Mouse (Mus musculus) G1E (cell line): Measurements from ENCODE around the gene Fgfbp3. TPM values are rescaled to one million over a fixed set of nuclear protein-coding genes. Genes with fewer than 3 reads are reported as not detected.

Experiments
- ATAC-seq: 2 replicates; pipeline ENCODE4 v1.8.0; 2016; ENCODE audit warnings: mild to moderate bottlenecking; ENCODE audit not compliant: insufficient number of reproducible peaks, poor library complexity, low FRiP score, severe bottlenecking; ENCODE audit errors: extremely low read depth
- DNase-seq: peaks from one replicate; pipeline ENCODE4 v3.0.0; 2012; ENCODE audit warnings: low spot score
- H3K27me3 ChIP-seq: 2 replicates; pipeline ENCODE4 v1.6.1; 2012; ENCODE audit warnings: mild to moderate bottlenecking, low read length, inconsistent platforms; ENCODE audit not compliant: insufficient read depth
- H3K36me3 ChIP-seq: replicated peaks from 2 replicates; pipeline ENCODE3; 2012; ENCODE audit warnings: mild to moderate bottlenecking, inconsistent platforms
- H3K4me1 ChIP-seq: 2 replicates; pipeline ENCODE4 v1.6.1; 2012; ENCODE audit warnings: low read depth, low read length, inconsistent platforms, mixed read lengths; ENCODE audit not compliant: insufficient read depth
- H3K4me3 ChIP-seq: 2 replicates; pipeline ENCODE4 v1.5.1; 2012; ENCODE audit warnings: low read depth, mild to moderate bottlenecking, inconsistent platforms, low read length, moderate library complexity, mixed read lengths
- H3K9me3 ChIP-seq: replicated peaks from 2 replicates; pipeline ENCODE4 v1.6.1; 2012; ENCODE audit warnings: inconsistent platforms
- CTCF ChIP-seq: IDR thresholded peaks from 2 replicates; pipeline ENCODE4 v1.5.1; 2012; ENCODE audit warnings: low read depth, low read length, inconsistent platforms, mixed read lengths
- GATA1 ChIP-seq: IDR thresholded peaks from 2 replicates; pipeline ENCODE4 v1.6.1; 2012; ENCODE audit warnings: borderline replicate concordance, low read length, inconsistent platforms, mixed read lengths
- GATA2 ChIP-seq: IDR thresholded peaks from 2 replicates; pipeline ENCODE4 v1.6.1; 2012; ENCODE audit warnings: low read depth, low read length, inconsistent platforms, borderline replicate concordance
- POLR2AphosphoS5 ChIP-seq: IDR thresholded peaks from 2 replicates; pipeline ENCODE4 v1.6.1; 2012; ENCODE audit warnings: low read depth, low read length, inconsistent platforms; ENCODE audit not compliant: insufficient replicate concordance
- TAL1 ChIP-seq: conservative IDR thresholded peaks from 2 replicates; pipeline ENCODE4 v1.6.1; 2012; ENCODE audit warnings: low read depth, low read length, inconsistent platforms, mixed read lengths
- polyA plus RNA-seq: library from polyadenylated mRNA; stranded (reverse); fragments of >175 nt; gene quantifications from 2 replicates; pipeline ENCODE4 v1.2.3, GENCODE M21; 2012
- total RNA-seq, 2 experiments: library from RNA; stranded (forward) in 1 of 2; stranded (reverse) in 1 of 2; fragments of 200-1000 nt in 1 of 2; fragments of >200 nt in 1 of 2; fragmentation: Nextera tagmentation in 1 of 2; gene quantifications; 2 replicates each; pipeline ENCODE4 v1.2.3; 2014 to 2017

Gene Fgfbp3
- total and polyA plus RNA-seq, 3 experiments = 1.9 to 7.7 (median 5.6) TPM

DNA sequence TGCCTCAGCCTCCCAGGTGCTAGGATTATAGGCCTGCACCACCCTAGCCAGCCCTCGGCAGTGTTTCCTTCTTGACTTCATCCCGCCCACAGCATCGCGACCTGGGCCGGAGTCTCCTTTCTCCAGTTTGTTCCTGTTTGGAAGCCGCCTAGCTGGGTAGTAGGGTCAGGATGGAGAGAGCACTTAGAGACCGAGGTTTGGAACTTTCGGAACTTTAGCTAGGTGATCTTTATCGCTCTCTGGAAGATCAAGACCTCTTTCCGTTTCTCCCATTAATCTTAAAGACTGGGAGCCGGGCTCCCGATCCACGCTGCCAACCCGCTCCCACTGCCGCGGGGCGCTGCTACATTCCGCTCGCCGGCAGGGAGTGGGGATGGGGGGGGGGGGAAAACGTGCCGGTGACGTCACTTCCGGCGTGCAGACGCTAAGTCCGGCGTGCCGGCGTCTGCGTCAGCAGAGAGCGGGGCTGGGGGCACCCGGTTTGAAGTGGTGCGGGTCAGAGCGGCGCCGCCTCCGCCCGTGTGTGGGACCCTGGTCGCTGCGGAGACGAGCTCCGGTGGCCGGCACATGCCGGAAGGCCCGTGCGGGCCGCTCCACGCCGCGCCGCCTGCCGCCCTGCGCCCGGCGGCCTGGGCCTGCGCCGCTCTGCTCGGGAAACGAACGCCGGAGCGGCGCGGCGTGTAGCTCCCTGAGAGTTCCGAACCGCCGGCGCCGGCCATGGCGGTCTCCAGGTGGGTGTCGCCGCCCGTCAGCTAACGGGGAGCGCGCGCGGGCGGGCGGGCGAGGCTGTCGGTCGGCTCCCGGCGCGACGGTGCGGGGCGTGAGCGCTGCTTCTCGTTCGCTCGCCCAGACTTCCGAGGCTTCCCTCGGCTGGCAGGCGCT, 6.5 kb upstream of the Fgfbp3 start, which contains the start of gene Btaf1:
TSS of gene Btaf1 (plus strand) at position 409 of the 882 bp plus-strand sequence.
- ATAC-seq = peak; percentile 63
- peak; percentile 87 for DNase-seq
- H3K9me3 ChIP-seq = no peaks in the 10 kb centered on the region
- peaks cover 21% of the 10 kb centered on the region for H3K36me3 ChIP-seq
- peak within 1 kb of the TSS; percentile 89 for H3K4me3 ChIP-seq
- no peaks in the 10 kb centered on the region for H3K27me3 ChIP-seq
- TF ChIP-seq GATA2 (no peak), CTCF (no peak), TAL1 (no peak), GATA1 (no peak), POLR2AphosphoS5 (no peak)
- H3K4me1 ChIP-seq = peaks cover 41% of the 10 kb centered on the region

DNA sequence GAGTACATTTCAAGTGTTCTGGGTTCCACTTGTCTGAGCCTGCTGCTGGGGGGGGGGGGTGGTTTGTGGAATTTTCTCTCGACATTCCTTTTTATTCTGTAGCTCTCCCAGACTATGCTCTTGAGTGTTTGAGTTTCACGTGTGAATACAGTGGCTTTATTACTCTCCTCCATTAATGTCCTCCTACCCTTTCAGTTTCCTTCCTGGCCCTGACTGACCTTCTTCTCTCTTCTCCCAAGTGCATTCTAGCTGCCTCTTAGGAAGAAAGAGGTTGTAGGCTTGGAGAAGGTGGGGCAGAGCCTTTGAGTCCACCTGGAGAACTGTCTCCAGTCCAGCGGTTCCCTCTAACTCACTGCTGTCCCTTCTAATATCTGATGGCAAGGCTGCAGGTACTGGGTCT, 3.5 kb upstream of the Fgfbp3 start:
- TF ChIP-seq POLR2AphosphoS5 (no peak), CTCF (no peak), GATA1 (no peak)

DNA sequence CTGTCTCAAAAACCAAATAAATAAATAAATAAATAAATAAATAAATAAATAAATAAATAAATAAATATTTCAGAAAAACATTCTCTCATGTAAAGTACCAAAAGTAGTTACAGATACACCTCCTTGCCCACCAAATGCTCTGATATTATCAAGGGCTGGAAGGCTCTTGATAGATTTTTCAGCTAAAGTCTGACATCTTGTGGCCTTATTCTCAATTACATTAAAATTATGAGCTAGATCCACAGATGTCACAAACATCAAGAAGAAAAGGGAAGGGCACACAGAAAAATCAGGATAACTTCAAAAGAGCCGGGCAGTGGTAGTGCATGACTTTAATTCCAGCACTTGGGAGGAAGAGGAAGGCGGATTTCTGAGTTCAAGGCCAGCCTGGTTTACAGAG, 2.6 kb upstream of the Fgfbp3 start:
- DNase-seq (no peak), ATAC-seq (no peak)
- no peaks in the 10 kb centered on the region for H3K9me3 ChIP-seq
- no peak overlapping the region for H3K4me3 ChIP-seq
- peaks cover 34% of the 10 kb centered on the region for H3K4me1 ChIP-seq
- TF ChIP-seq CTCF (no peak), GATA1 (no peak), GATA2 (no peak), POLR2AphosphoS5 (no peak), TAL1 (no peak)
- peaks cover 11% of the 10 kb centered on the region for H3K36me3 ChIP-seq
- H3K27me3 ChIP-seq = peaks cover 11% of the 10 kb centered on the region; the same call in 1 of the 2 replicates

More for the DNA sequence above, 3.5 kb upstream of the Fgfbp3 start:
- peaks cover 11% of the 10 kb centered on the region; the same call in 1 of the 2 replicates for H3K27me3 ChIP-seq
- peaks cover 32% of the 10 kb centered on the region for H3K4me1 ChIP-seq
- no peak for ATAC-seq
- no peak for DNase-seq
- no peaks in the 10 kb centered on the region for H3K9me3 ChIP-seq
- peaks cover 10% of the 10 kb centered on the region for H3K36me3 ChIP-seq
- no peak overlapping the region for H3K4me3 ChIP-seq

DNA sequence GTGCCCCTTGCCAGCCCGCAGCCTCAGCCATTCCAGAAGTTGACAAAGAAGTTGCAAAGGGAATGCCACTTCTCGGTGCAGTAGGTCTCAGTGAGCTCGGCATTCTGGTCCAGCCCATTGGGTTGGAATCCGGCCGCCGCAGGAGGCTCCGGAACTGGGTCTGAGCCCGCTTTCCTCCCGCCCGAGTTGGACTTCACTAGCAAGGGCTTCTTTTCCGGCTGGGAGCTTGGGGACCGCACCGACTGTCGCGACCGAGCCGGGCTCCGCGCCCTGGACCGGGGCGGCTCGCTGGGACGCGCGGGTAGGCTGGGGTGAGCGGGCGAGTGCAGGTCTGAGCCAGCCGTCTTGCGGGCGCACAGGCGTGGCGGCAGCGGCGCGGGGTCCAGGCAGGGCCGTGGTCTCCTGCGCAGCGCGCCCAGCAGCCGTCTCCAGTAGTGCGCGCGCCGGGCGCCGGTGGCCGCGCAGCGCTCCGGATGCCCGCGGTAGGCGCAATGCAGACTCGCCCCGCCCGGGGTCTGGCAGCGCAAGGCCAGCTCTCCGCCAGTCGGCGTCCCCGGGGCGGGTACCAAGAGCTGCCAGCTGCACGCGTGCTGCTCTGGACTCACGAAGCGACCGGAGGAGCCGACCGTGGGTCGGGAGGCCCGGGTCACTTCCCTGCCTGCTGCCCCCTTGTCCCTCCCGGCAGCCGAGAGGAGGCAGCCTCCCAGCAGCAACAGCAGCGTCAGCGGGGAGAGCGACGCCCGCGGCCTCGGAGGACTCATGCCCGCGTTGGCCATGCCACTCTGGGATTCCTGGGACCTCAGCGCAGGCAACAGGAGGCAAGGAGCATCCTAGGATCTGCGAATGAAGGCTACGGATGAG, 744 bp downstream of the Fgfbp3 start:
- Histone ChIP-seq H3K9me3 (no peaks in the 10 kb centered on the region), H3K4me3 (peak overlapping the region; percentile 83), H3K4me1 (peaks cover 28% of the 10 kb centered on the region), H3K27me3 (peaks cover 14% of the 10 kb centered on the region; the same call in 1 of the 2 replicates), H3K36me3 (peaks cover 8% of the 10 kb centered on the region)
- ATAC-seq (no peak; the same call in 1 of the 2 replicates), DNase-seq (peak; percentile 76)
- TF ChIP-seq GATA2 (no peak), POLR2AphosphoS5 (no peak), GATA1 (no peak), TAL1 (no peak), CTCF (no peak)

DNA sequence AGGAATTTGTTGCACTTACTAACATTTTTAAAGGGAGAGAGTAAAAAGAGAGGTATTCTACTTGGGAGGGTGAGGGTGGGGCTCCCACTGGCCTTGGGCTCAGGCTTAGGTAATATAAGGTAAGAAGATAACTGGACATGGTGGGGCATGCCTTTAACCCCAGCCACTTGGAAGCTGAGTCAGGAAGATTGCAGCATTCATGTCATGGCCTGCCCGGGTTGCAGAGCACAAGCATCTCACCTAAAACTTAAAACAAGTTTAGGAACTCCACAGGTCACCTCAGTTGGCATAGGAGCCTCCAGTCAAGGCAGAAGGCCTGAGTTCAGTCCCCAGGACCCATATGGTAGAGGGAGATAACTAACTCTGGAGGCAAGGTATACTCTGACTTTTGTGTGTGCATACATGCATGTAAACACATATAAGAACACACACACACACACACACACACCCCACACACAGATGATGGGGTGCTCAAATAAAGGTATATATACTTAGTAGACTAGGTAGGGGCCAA, 2.5 kb downstream of the Fgfbp3 start:
- ATAC-seq (no peak), DNase-seq (no peak)
- H3K4me1 ChIP-seq = peaks cover 25% of the 10 kb centered on the region
- H3K27me3 ChIP-seq = peaks cover 22% of the 10 kb centered on the region
- peaks cover 3% of the 10 kb centered on the region for H3K36me3 ChIP-seq
- no peak for TF ChIP-seq CTCF
- H3K4me3 ChIP-seq = no peak overlapping the region
- no peaks in the 10 kb centered on the region for H3K9me3 ChIP-seq

DNA sequence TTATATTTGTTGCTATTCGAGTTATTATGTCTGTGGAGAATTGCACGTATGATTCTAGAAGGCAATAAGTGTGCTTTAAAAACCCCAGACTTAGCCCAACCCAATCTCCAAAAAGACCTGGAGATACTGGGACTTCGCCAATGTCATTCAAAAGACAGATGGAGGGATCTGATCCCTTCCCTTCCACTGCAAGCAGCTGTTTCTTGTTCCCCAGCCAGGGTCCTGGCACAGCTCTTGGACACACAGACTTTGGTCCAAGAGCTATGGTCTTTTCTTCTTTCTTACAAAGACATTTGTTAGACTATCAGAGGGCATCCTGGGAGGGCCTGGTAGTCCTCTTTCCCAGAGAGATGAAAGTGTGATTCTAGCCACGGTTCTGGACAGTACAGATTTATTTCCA, 3.2 kb downstream of the Fgfbp3 start:
- peaks cover 25% of the 10 kb centered on the region for H3K4me1 ChIP-seq
- ATAC-seq (no peak), DNase-seq (no peak)
- peaks cover 22% of the 10 kb centered on the region for H3K27me3 ChIP-seq
- peaks cover 3% of the 10 kb centered on the region for H3K36me3 ChIP-seq
- TF ChIP-seq GATA2 (no peak), POLR2AphosphoS5 (no peak), GATA1 (no peak), TAL1 (no peak), CTCF (no peak)
- H3K4me3 ChIP-seq = no peak overlapping the region
- H3K9me3 ChIP-seq = no peaks in the 10 kb centered on the region
